Mouse (Mus musculus): ENCODE results near the gene Higd2a. TPM values are rescaled to one million over a fixed set of nuclear protein-coding genes. Genes with fewer than 3 reads are reported as not detected.

The Higd2a gene
- 117 and 118 TPM in 2 replicates for polyA plus RNA-seq (2015; fragmentation: Nextera tagmentation; extraction: Ambion mirVana)

DNA sequence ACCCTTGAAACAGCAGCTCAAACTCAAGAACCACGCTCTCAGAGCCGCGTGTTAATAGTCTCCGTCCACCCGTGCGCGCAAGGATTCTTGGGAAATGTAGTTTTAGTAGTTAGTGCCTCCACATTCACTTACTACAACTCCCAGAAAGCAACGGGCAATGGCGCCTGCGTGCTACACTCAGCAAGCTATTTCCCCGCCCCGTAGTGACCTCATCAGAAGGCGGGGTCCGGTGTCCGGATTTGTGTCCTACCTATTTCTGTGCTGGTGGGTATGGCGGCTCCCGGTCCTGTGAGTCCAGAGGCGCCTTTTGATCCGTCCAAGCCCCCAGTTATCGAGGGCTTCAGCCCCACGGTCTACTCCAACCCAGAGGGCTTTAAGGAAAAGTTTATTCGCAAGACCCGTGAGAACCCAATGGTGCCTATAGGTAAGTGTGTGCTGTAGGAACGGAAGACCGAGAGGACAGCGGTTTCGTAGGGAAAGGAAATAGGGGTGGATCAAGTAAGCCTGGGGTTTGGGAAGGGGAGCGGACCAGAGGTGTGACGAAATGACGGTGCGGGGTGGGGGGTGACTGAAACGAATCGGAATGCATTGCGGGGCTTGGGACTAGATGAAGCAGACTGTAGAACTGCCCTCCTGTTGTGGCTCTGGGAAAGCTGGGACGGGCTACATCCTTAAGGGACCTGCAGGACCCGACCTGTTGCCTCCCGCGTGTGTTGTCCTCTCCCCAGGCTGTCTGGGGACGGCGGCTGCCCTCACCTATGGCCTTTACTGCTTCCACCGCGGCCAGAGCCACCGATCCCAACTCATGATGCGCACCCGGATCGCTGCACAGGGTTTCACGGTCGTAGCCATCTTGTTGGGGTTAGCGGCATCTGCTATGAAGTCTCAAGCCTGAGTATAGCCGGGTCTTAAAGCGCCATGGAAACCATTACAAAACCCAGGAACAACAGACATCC lies at the start of gene Higd2a, which contains the start of gene Nop16:
TSS of gene Higd2a (plus strand) at position 212 of the 956 bp plus-strand sequence.
TSS of gene Nop16 (minus strand) at position 95 of the 956 bp plus-strand sequence.
- peak; percentile 97 for ATAC-seq (ENCODE audit: low read depth)
- Histone ChIP-seq H3K27me3 (no peaks in the 10 kb centered on the region), H3K9me3 (replicated peaks) (no peaks in the 10 kb centered on the region), H3K4me1 (replicated peaks) (peaks cover 33% of the 10 kb centered on the region), H3K4me2 (peak within 1 kb of the TSS; percentile 75), H3K4me3 (replicated peaks) (peak within 1 kb of the TSS; percentile 92), H3K27ac (peak within 1 kb of the TSS; percentile 82), H3K9ac (peak within 1 kb of the TSS; percentile 93), H3K36me3 (peaks cover 53% of the 10 kb centered on the region)
- under 1% methylated on average over 51 of the region's 51 CpGs for WGBS (ENCODE audit: insufficient replicate concordance)
- peak; percentile 98 for DNase-seq

DNA sequence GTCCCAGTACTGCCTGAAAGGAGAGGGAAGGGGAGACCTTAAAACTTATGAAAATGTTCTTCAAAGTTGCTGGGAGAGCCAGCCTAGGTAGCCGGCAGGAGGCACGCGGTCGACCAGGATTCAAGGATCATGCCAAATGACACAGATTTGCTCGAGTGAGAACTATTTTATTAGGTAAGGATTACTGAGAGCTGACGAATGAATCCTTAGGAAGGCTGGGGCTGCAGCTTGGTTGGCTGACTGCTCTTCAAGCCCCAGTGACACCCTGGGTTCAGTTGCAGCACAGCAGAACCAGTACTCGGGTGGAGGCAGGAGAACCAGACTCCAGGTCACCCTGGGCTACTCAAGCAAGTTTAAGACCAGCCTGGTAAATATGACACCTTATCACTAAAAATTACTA lies 42.0 kb upstream of the Higd2a start:
- 81% methylated on average over 7 of the region's 7 CpGs for WGBS (ENCODE audit: insufficient replicate concordance)
- Histone ChIP-seq H3K9me3 (replicated peaks) (no peaks in the 10 kb centered on the region), H3K4me3 (replicated peaks) (no peak overlapping the region), H3K4me1 (replicated peaks) (no peaks in the 10 kb centered on the region), H3K36me3 (peaks cover 48% of the 10 kb centered on the region), H3K4me2 (no peak overlapping the region), H3K27ac (no peak overlapping the region), H3K27me3 (no peaks in the 10 kb centered on the region), H3K9ac (no peak overlapping the region)
- ATAC-seq (ENCODE audit: low read depth) (no peak), DNase-seq (no peak)

DNA sequence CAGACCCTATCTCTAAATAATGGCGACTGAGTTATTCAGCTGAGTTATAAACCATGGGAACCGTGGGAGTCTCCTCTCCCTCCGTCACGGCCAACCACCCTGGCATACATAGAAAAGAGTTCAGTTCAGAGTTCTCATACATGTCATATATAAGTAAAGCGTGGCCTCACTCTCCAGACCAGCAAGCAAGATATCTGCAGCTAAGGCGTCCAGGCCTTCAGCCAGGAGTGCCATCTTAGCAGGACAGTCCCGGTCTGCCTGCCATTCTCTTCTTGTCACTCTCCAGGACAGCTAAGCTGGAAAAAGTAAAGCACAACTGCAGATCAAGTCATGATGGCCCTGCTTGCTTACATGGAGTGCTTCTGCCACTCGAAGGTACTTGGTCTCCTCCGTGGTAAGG lies 33.8 kb upstream of the Higd2a start:
- DNase-seq, result no peak
- H3K9ac ChIP-seq, result no peak overlapping the region
- no peak overlapping the region for H3K27ac ChIP-seq
- H3K4me1 ChIP-seq (replicated peaks), result no peaks in the 10 kb centered on the region
- ATAC-seq (ENCODE audit: low read depth), result no peak
- no peaks in the 10 kb centered on the region for H3K9me3 ChIP-seq (replicated peaks)
- peaks cover 94% of the 10 kb centered on the region for H3K36me3 ChIP-seq
- H3K4me3 ChIP-seq (replicated peaks), result no peak overlapping the region
- 83% methylated on average over 9 of the region's 9 CpGs for WGBS (ENCODE audit: insufficient replicate concordance)
- no peak overlapping the region for H3K4me2 ChIP-seq
- no peaks in the 10 kb centered on the region for H3K27me3 ChIP-seq

DNA sequence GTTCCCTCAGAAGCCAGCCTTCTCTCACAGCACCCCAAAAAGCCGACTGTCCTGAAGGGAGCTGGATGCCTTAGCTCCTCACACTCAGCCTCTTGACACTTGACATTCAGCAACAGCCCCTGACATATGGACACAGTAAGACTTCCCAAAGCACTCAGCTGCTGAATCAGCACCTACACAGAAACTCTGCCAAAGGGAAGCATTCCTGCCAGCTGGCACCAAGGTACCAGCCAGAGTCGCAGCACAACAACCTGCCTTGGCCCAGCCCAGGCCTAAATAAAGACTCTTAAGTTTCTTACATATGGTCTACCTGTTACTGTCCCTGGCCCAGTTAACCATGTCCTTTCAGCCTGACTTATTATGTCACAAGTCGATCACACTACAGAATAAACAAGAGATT lies 33.2 kb upstream of the Higd2a start:
- H3K4me1 ChIP-seq (replicated peaks), result no peaks in the 10 kb centered on the region
- WGBS (ENCODE audit: insufficient replicate concordance), result 84% methylated on average over 3 of the region's 3 CpGs
- peaks cover 94% of the 10 kb centered on the region for H3K36me3 ChIP-seq
- no peak overlapping the region for H3K4me2 ChIP-seq
- ATAC-seq (ENCODE audit: low read depth) (no peak), DNase-seq (no peak)
- H3K9ac ChIP-seq, result no peak overlapping the region
- H3K27ac ChIP-seq, result no peak overlapping the region
- no peak overlapping the region for H3K4me3 ChIP-seq (replicated peaks)
- no peaks in the 10 kb centered on the region for H3K27me3 ChIP-seq
- no peaks in the 10 kb centered on the region for H3K9me3 ChIP-seq (replicated peaks)

DNA sequence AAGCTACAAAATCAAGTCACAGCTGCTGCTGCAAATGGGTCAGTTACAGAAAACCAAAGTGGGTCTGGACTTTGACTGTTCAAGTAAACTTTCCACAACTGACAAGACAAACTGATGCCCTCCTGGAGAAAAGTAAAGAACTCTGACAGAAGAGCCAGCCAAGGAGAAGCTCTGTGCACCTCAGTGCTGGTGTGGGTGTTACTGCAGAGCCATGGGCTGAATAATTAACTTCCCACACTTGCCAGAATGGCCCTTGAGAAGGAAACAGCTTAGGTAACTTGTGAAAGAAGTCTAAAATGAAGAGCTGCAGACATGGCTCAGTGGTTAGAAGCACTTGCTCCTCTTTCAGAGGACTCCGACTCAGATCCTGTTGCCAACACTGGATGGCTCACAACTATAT lies 32.4 kb upstream of the Higd2a start:
- WGBS (ENCODE audit: insufficient replicate concordance), result 90% methylated on average over 1 of the region's 1 CpGs
- H3K9me3 ChIP-seq (replicated peaks), result no peaks in the 10 kb centered on the region
- no peak overlapping the region for H3K9ac ChIP-seq
- ATAC-seq (ENCODE audit: low read depth) (no peak), DNase-seq (no peak)
- H3K27me3 ChIP-seq, result no peaks in the 10 kb centered on the region
- no peak overlapping the region for H3K27ac ChIP-seq
- H3K4me1 ChIP-seq (replicated peaks), result peaks cover 3% of the 10 kb centered on the region
- no peak overlapping the region for H3K4me2 ChIP-seq
- no peak overlapping the region for H3K4me3 ChIP-seq (replicated peaks)
- H3K36me3 ChIP-seq, result peaks cover 93% of the 10 kb centered on the region

DNA sequence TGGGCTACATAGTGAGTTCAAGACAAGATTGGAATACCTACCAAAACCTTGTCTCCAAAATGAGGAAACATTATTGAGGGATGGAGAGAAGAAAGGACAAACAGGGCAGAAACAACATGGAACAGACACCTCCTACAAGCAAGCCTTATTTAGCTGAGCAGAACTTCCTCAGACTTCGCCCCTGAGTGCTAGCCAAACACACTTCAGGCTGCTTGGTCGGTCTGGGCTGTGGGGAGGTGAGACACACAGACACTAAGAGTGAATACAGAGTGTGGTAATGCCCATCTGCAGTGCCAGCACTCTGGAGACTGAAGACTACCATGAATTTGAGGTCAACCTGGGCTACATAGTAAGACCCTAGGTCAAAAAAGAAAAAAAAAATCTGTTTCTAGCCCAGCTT lies 30.4 kb upstream of the Higd2a start:
- 91% methylated on average over 2 of the region's 2 CpGs for WGBS (ENCODE audit: insufficient replicate concordance)
- DNase-seq, result no peak

DNA sequence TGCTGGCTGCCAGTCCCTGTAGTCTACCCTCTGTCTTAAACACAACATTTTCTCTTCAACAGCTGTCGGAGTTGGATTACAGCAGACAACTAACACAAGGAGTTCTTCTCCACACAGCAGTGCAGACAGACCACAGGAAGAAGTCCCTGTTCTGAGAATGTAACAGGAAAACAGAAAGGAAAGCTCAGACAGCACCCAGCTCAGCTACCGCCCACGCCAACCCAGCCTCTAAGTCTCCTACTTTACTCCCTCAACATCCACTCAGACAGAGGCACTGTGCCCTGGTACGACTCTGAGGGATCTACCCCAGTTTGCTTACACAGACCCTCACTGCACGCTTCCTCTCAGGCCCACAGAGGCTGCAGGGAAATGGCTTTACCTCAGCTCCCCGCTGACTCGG lies 29.4 kb upstream of the Higd2a start:
- 87% methylated on average over 7 of the region's 7 CpGs for WGBS (ENCODE audit: insufficient replicate concordance)
- peaks cover 24% of the 10 kb centered on the region for H3K4me1 ChIP-seq (replicated peaks)
- H3K4me3 ChIP-seq (replicated peaks), result no peak overlapping the region
- H3K27me3 ChIP-seq, result no peaks in the 10 kb centered on the region
- H3K27ac ChIP-seq, result no peak overlapping the region
- ATAC-seq (ENCODE audit: low read depth), result no peak
- no peak for DNase-seq
- H3K9ac ChIP-seq, result no peak overlapping the region
- H3K9me3 ChIP-seq (replicated peaks), result no peaks in the 10 kb centered on the region
- no peak overlapping the region for H3K4me2 ChIP-seq
- peaks cover 73% of the 10 kb centered on the region for H3K36me3 ChIP-seq

More for the DNA sequence above, 30.4 kb upstream of the Higd2a start:
- ATAC-seq (ENCODE audit: low read depth), result no peak
- Histone ChIP-seq H3K27me3 (no peaks in the 10 kb centered on the region), H3K9ac (no peak overlapping the region), H3K27ac (no peak overlapping the region), H3K36me3 (peaks cover 82% of the 10 kb centered on the region), H3K4me2 (no peak overlapping the region), H3K4me3 (replicated peaks) (no peak overlapping the region), H3K4me1 (replicated peaks) (peaks cover 20% of the 10 kb centered on the region), H3K9me3 (replicated peaks) (no peaks in the 10 kb centered on the region)

DNA sequence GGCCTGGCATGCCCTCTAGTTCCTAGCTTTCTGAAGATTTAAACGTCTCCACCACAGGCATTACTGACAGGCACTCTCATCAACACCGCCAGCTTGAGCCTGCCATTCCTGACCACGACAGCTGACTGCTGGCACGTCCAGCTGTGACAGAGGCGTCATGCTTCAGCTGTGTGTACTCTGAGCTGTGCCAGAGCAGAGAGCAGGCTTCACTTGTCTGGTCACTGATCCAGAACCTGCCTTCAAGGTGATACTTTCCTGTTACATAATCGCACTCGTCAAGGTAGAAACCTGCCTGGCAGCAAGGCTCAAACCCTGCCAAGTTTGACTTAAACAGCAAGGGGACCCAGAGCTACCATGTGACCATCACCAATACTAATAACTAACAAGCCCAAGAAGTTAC lies 27.4 kb upstream of the Higd2a start:
- 71% methylated on average over 7 of the region's 7 CpGs for WGBS (ENCODE audit: insufficient replicate concordance)
- Histone ChIP-seq H3K4me3 (replicated peaks) (no peak overlapping the region), H3K4me2 (no peak overlapping the region), H3K27ac (no peak overlapping the region), H3K36me3 (peaks cover 56% of the 10 kb centered on the region), H3K9me3 (replicated peaks) (no peaks in the 10 kb centered on the region), H3K27me3 (no peaks in the 10 kb centered on the region), H3K9ac (no peak overlapping the region), H3K4me1 (replicated peaks) (peaks cover 35% of the 10 kb centered on the region)
- DNase-seq (no peak), ATAC-seq (ENCODE audit: low read depth) (no peak)

DNA sequence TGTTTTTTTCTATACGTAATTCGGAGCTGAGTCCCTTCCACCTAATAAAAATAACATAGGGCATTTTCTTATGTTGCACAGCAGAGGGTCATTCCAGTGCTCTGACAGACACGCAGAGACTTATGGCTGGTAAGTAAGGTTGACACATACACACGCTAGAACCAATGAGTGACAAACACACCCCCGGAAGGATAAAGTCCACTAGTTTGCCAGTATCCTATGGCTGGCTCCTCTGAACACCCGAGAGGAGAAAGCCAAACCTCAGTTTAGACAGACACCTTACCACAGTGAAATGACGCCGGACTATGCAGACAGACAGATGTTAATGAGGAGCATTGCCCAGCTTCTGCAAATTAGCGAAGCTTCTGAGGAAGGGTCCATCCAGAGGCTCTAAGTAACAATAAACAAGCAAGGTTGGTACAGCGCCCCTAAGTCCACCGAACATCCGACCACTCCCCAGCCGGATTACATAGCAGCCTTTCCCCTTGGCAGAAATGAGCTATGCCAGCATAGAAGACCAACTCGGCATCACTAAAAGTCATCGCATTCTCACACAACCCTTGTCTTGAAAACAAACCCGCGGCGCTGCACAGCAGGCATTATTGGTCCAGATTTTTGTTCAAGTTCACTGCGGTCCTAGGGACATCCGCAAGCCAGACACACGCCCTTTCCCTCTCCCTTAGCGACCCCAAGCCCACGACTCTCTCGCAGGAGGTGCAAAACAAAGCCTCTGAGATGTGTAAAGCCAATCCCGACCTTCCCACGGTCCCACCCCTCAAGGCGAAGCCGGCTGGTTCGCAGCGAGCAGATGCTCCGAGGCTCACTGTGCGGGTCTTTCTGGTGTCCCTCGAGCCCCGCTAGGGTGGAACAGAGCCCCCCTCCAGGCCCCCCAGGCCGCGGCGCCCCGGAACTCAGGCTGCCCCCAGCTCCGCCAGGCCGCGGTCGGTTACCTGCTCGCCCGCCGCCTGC lies 25.5 kb upstream of the Higd2a start:
- H3K9me3 ChIP-seq (replicated peaks), result no peaks in the 10 kb centered on the region
- H3K27ac ChIP-seq, result peak overlapping the region; percentile 85
- DNase-seq (no peak), ATAC-seq (ENCODE audit: low read depth) (peak; percentile 51)
- peak overlapping the region; percentile 99 for H3K4me3 ChIP-seq (replicated peaks)
- peaks cover 36% of the 10 kb centered on the region for H3K36me3 ChIP-seq
- no peaks in the 10 kb centered on the region for H3K27me3 ChIP-seq
- peak overlapping the region; percentile 99 for H3K9ac ChIP-seq
- WGBS (ENCODE audit: insufficient replicate concordance), result 9% methylated on average over 44 of the region's 45 CpGs
- H3K4me2 ChIP-seq, result peak overlapping the region; percentile 80
- peaks cover 46% of the 10 kb centered on the region for H3K4me1 ChIP-seq (replicated peaks)

DNA sequence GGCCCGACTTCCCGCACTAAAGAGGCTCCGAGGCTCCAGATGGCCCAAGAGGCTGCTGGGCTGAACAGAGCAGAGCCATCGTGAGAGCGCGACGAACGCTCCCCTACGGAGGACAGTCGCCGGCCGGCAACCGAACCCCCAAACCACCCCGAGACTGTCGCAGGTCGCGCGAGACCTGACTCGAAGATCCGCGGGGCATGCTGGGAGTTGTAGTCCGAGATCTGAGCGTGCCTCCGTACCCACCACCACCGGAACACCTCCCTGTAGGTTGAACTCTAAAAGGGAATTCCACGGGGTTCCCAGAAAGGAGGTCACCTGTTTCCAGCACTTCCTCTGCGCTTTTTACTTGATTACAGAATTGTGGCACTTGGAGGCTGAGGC lies 24.8 kb upstream of the Higd2a start, which contains the start of gene 4833439L19Rik:
TSS of gene 4833439L19Rik (minus strand) at position 235 of the 381 bp plus-strand sequence.
- peak within 1 kb of the TSS; percentile 99 for H3K4me3 ChIP-seq (replicated peaks)
- peak within 1 kb of the TSS; percentile 85 for H3K27ac ChIP-seq
- peak within 1 kb of the TSS; percentile 99 for H3K9ac ChIP-seq
- no peaks in the 10 kb centered on the region for H3K9me3 ChIP-seq (replicated peaks)
- peak within 1 kb of the TSS; percentile 80 for H3K4me2 ChIP-seq
- DNase-seq, result peak; percentile 91
- peaks cover 46% of the 10 kb centered on the region for H3K4me1 ChIP-seq (replicated peaks)
- WGBS (ENCODE audit: insufficient replicate concordance), result 0% methylated on average over 27 of the region's 27 CpGs
- H3K27me3 ChIP-seq, result no peaks in the 10 kb centered on the region
- ATAC-seq (ENCODE audit: low read depth), result peak; percentile 92
- H3K36me3 ChIP-seq, result peaks cover 29% of the 10 kb centered on the region
